Mouse (Mus musculus): Measurements from ENCODE around the gene Col17a1.

DNA sequence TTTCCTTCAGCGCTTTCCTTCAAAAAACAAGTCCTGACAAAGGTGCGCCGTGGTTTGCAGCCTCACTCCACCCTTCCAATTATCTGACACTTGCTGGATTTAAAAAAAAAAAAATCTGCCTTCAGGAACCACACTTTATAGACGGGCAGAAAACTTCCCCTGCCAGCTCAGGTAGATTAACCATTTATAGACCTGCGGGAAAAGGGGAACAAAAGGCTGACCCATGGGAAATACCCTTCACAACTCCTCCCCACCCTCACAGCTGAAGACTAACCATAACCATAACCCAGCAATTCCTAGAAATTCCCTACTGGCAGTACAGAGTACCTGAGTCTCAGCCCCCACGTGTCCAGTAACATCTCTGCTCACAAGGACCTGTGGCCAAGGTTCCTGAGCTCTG is at the start of gene Col17a1:
- TF ChIP-seq POLR2A (IDR thresholded peaks at IDR 0.05; ENCODE audit: low read depth, low read length), result no peak
- no peak for TF ChIP-seq CTCF (IDR thresholded peaks at IDR 0.05; ENCODE audit: borderline replicate concordance, insufficient read depth, low read length)
